Mouse (Mus musculus): ENCODE data around the gene Zcchc3. TPM values are rescaled to one million over a fixed set of nuclear protein-coding genes. Genes with fewer than 3 reads are reported as not detected.

Gene Zcchc3
- polyA plus RNA-seq, 1 experiment from 2014 or later = 42.3 TPM

DNA sequence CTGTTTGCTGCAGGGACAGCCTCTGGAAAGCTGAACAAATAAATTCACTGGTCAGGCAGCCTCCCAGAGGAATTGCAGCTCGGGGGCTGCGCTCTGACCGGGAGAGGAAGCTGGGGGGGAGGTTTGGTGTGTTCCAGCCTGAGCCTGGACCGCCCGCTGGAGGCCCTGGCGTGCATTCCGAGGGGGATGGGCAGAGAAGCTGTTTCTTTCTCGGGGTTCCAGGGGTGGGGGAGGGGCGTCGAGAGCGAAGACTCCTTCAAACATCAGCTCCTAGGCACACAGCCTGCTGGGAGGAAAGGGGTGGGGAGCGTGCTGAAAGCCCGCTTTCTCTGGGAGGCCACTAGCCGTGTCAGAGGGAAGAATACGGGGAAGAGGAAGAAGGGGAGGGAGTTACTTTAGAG, 3.9 kb downstream of the Zcchc3 start:
- WGBS = 0% methylated on average over 15 of the region's 15 CpGs
- Histone ChIP-seq H3K27ac (ENCODE audit: low read depth) (peak overlapping the region; percentile 99), H3K4me1 (ENCODE audit: insufficient read depth) (peaks cover 21% of the 10 kb centered on the region), H3K27me3 (ENCODE audit: insufficient read depth, low read length) (no peaks in the 10 kb centered on the region), H3K9me3 (ENCODE audit: low read depth, low read length) (peaks cover under 1% of the 10 kb centered on the region; the same call in 1 of the 2 replicates), H3K36me3 (ENCODE audit: insufficient read depth) (0 out of 2 replicates have a peak, but pooled peaks cover 4% of the 10 kb centered on the region), H3K4me2 (peak overlapping the region; percentile 96), H3K9ac (peak overlapping the region; percentile 99), H3K4me3 (ENCODE audit: low read depth, low read length) (peak overlapping the region; percentile 96)
- peak; percentile 97 for DNase-seq
- TF ChIP-seq CTCF (IDR thresholded peaks at IDR 0.05; ENCODE audit: low read depth) = no peak
- peak; percentile 83 for ATAC-seq (ENCODE audit: insufficient read depth)

DNA sequence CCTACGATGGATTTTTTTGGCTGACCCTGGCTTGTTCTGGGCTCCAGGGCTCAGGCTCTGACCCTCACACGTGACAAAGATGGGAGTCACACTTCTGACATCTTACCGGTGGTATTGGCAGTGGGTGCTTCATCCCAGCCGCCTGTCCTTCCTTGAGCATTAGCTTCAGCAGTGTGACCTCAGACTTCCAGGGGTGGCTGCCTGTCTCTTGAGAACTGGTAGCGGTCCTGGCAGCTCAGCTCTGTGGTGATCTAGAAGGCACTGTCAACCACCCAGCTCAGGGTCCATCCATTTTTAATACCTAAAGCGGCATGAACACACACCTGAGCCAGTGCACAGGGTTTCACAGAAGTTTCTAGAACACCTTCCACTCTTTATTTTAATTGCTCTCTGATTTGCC, 5.0 kb downstream of the Zcchc3 start:
- TF ChIP-seq CTCF (IDR thresholded peaks at IDR 0.05; ENCODE audit: low read depth) = no peak
- Histone ChIP-seq H3K9ac (no peak overlapping the region), H3K27me3 (ENCODE audit: insufficient read depth, low read length) (no peaks in the 10 kb centered on the region), H3K4me2 (peak overlapping the region; percentile 96; the same call in 1 of the 2 replicates), H3K9me3 (ENCODE audit: low read depth, low read length) (no peaks in the 10 kb centered on the region), H3K4me3 (ENCODE audit: low read depth, low read length) (no peak overlapping the region), H3K27ac (ENCODE audit: low read depth) (peak overlapping the region; percentile 99), H3K36me3 (ENCODE audit: insufficient read depth) (0 out of 2 replicates have a peak, but pooled peaks cover 4% of the 10 kb centered on the region), H3K4me1 (ENCODE audit: insufficient read depth) (peaks cover 28% of the 10 kb centered on the region)
- WGBS = 48% methylated on average over 6 of the region's 6 CpGs
- DNase-seq (no peak), ATAC-seq (ENCODE audit: insufficient read depth) (no peak)

DNA sequence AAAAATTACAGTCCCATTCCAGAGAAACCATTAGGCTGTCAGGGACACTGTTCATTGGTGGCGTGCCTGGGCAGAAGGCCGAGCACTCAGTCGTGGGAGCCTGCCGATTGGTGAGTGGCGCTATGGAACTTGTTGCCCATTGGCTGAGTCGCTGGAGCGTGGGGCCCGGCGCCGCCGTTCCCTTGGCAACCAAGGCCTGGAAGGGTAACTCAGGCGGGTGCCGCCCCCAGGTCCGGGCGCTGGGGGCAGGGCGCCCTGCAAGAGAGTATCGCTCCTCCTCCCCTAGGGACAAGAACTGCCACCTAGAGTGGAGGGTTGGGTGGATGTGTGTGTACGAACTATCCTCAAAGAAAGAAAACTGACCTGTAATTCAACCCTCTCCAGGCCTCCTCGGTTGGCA, 8.7 kb downstream of the Zcchc3 start:
- no peak for TF ChIP-seq CTCF (IDR thresholded peaks at IDR 0.05; ENCODE audit: low read depth)
- peak; percentile 92 for ATAC-seq (ENCODE audit: insufficient read depth)
- DNase-seq = peak; percentile 99
- Histone ChIP-seq H3K4me2 (peak overlapping the region; percentile 59), H3K36me3 (ENCODE audit: insufficient read depth) (no peaks in the 10 kb centered on the region), H3K27me3 (ENCODE audit: insufficient read depth, low read length) (no peaks in the 10 kb centered on the region), H3K4me3 (ENCODE audit: low read depth, low read length) (peak overlapping the region; percentile 32), H3K27ac (ENCODE audit: low read depth) (peak overlapping the region; percentile 78), H3K9me3 (ENCODE audit: low read depth, low read length) (no peaks in the 10 kb centered on the region), H3K9ac (peak overlapping the region; percentile 31), H3K4me1 (ENCODE audit: insufficient read depth) (peaks cover 21% of the 10 kb centered on the region)
- under 1% methylated on average over 19 of the region's 19 CpGs for WGBS

DNA sequence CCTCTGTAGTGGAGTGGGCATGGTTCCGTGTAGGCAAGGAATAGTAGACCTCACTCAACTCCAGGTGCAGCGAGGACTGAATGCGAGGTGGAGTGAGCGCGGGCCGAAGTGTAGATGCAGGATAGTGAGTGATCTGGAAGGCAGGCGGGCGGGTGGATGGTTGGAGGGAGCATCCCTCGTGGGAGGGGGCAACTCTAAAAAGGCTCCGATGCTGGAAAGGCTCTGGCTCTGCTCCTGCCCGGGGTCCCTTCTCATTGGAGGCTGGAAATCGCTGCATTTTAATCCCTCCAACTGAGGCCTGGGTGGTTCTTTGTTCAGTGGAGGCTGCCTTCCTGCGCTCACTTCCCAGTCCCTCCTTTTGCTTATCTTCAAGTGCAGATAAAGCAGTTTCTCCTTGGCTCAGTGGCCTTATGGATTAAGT, 15.7 kb downstream of the Zcchc3 start:
- peak overlapping the region; percentile 92 for H3K9ac ChIP-seq
- ATAC-seq (ENCODE audit: insufficient read depth) (peak; percentile 12), DNase-seq (peak; percentile 80)

DNA sequence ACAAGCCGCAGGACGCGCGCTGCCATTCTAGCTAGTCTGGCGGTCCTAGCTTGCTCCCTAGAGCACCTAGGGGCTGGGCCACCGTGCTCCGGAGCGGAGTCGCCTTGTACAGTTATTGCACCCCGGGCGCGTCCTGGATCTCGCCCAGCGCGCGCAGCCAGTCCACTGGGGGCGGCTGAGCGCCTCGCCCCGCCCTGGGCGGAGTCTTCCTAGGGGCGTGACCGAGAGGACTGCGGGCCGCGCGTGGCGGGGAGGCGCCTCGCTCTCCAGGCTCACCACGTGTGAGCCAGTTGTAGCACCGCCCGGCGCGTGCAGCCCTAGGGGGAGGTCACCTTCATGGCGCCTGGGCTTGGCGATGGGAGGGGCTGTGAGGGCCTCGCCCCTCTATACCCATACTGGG, 16.1 kb downstream of the Zcchc3 start:
- peaks cover 13% of the 10 kb centered on the region for H3K36me3 ChIP-seq (ENCODE audit: insufficient read depth)
- ATAC-seq (ENCODE audit: insufficient read depth) (peak; percentile 80), DNase-seq (peak; percentile 98)
- peak overlapping the region; percentile 95 for H3K4me2 ChIP-seq
- H3K4me3 ChIP-seq (ENCODE audit: low read depth, low read length) = peak overlapping the region; percentile 62
- no peaks in the 10 kb centered on the region for H3K9me3 ChIP-seq (ENCODE audit: low read depth, low read length)
- peaks cover 9% of the 10 kb centered on the region for H3K4me1 ChIP-seq (ENCODE audit: insufficient read depth)
- peak overlapping the region; percentile 100 for H3K27ac ChIP-seq (ENCODE audit: low read depth)
- no peaks in the 10 kb centered on the region for H3K27me3 ChIP-seq (ENCODE audit: insufficient read depth, low read length)
- under 1% methylated on average over 38 of the region's 38 CpGs for WGBS
- peak overlapping the region; percentile 92 for H3K9ac ChIP-seq
- no peak; the same call in 1 of the 2 replicates for TF ChIP-seq CTCF (IDR thresholded peaks at IDR 0.05; ENCODE audit: low read depth)

More for the DNA sequence above, 15.7 kb downstream of the Zcchc3 start:
- Histone ChIP-seq H3K9me3 (ENCODE audit: low read depth, low read length) (no peaks in the 10 kb centered on the region), H3K36me3 (ENCODE audit: insufficient read depth) (peaks cover 10% of the 10 kb centered on the region), H3K4me1 (ENCODE audit: insufficient read depth) (peaks cover 9% of the 10 kb centered on the region), H3K4me3 (ENCODE audit: low read depth, low read length) (peak overlapping the region; percentile 62), H3K27me3 (ENCODE audit: insufficient read depth, low read length) (no peaks in the 10 kb centered on the region), H3K27ac (ENCODE audit: low read depth) (peak overlapping the region; percentile 100), H3K4me2 (peak overlapping the region; percentile 95)
- whole genome bisulfite sequencing = 0% methylated on average over 13 of the region's 13 CpGs
- no peak for TF ChIP-seq CTCF (IDR thresholded peaks at IDR 0.05; ENCODE audit: low read depth)

DNA sequence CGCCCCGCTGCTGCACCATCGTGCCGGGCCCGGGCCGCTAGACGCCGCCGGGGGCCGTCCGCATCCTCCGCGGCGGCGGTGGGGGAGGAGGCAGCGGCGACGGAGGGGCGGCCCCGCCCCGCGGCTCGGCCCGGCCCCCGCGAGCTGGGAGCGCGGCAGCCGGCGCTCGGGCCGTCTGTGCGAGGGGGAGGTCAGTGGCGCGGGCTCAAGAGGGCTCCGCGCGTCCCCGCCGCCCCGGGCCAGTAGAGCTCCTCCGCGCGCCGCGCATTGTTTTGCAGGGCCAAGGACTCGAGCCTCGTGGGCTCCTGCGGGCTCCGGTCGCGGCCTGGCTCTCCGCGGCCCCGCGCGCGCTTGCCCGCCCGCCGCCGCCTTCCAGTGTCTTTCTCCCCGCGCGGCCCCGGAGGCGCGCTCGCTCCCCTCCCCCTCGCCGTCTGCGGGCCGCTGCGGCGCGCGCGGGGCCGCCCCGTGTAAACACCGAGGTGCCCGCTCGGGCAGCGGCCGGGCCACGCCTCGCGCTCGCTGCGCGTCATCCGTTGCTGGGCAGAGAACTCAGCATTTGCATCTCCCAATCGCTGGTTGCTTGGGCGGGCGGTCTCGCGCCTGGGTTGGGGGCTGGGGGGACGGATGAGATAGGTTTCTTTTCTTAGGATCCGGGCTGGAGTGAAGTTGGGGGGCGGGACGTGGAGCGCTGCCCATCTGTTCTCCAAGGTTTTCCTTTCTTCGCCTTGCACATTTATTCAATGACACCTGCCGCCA, 17.0 kb downstream of the Zcchc3 start, which contains the start of gene Sox12:
Sox12 (minus strand) TSS at position 384 of the 756 bp plus-strand sequence.
- peaks cover 13% of the 10 kb centered on the region for H3K36me3 ChIP-seq (ENCODE audit: insufficient read depth)
- under 1% methylated on average over 75 of the region's 104 CpGs for WGBS
- no peaks in the 10 kb centered on the region for H3K27me3 ChIP-seq (ENCODE audit: insufficient read depth, low read length)
- H3K4me1 ChIP-seq (ENCODE audit: insufficient read depth) = peaks cover 9% of the 10 kb centered on the region
- H3K27ac ChIP-seq (ENCODE audit: low read depth) = peak within 1 kb of the TSS; percentile 100
- peak within 1 kb of the TSS; percentile 62 for H3K4me3 ChIP-seq (ENCODE audit: low read depth, low read length)
- H3K9me3 ChIP-seq (ENCODE audit: low read depth, low read length) = no peaks in the 10 kb centered on the region
- peak; percentile 65 for ATAC-seq (ENCODE audit: insufficient read depth)
- TF ChIP-seq CTCF (IDR thresholded peaks at IDR 0.05; ENCODE audit: low read depth) = no peak
- H3K4me2 ChIP-seq = peak within 1 kb of the TSS; percentile 95
- peak; percentile 100 for DNase-seq
- H3K9ac ChIP-seq = peak within 1 kb of the TSS; percentile 92

DNA sequence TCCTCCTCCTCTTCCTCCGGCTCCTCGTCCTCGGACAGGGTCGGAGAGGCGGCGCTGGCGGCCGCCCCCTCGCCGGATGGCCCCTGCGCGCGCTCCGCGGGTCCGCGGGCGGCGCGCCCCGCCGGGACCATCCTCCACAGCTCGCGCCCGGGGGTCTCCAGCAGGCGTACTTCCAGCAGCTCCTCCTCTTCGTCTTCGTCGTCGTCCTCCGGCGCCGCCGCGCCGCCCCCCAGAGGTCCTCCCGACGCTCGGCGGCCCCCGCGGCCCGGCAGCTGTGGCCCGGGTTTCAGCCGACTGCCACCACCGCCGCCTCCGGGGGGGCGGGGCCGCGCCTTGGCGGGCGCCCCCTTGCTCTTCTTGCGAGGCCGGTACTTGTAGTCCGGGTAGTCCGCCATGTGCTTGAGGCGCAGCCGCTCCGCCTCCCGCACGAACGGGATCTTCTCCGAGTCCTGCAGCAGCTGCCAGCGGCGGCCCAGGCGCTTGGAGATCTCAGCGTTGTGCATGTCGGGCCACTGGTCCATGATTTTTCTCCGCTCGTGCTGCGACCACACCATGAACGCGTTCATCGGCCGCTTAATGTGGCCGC, 17.7 kb downstream of the Zcchc3 start:
- Histone ChIP-seq H3K36me3 (ENCODE audit: insufficient read depth) (peaks cover 13% of the 10 kb centered on the region), H3K27ac (ENCODE audit: low read depth) (peak overlapping the region; percentile 100), H3K9me3 (ENCODE audit: low read depth, low read length) (no peaks in the 10 kb centered on the region), H3K4me2 (peak overlapping the region; percentile 95), H3K4me3 (ENCODE audit: low read depth, low read length) (peak overlapping the region; percentile 62), H3K4me1 (ENCODE audit: insufficient read depth) (peaks cover 9% of the 10 kb centered on the region), H3K27me3 (ENCODE audit: insufficient read depth, low read length) (no peaks in the 10 kb centered on the region), H3K9ac (peak overlapping the region; percentile 92)
- DNase-seq = peak; percentile 88
- under 1% methylated on average over 77 of the region's 77 CpGs for WGBS
- no peak; the same call in 1 of the 2 replicates for TF ChIP-seq CTCF (IDR thresholded peaks at IDR 0.05; ENCODE audit: low read depth)
- peak; percentile 3; the same call in 1 of the 2 replicates for ATAC-seq (ENCODE audit: insufficient read depth)
